Mouse (Mus musculus) ES-Bruce4 (cell line): Measurements from ENCODE around the gene Ank2.

ENCODE experiments used
- CTCF ChIP-seq: IDR thresholded peaks from one replicate; pipeline ENCODE4 v1.8.1; 2011; ENCODE audit warnings: low read depth, low read length
- EP300 ChIP-seq: IDR thresholded peaks from 2 replicates; pipeline ENCODE4 v1.6.1; 2011; ENCODE audit warnings: low read depth, low read length; ENCODE audit not compliant: insufficient read depth
- POLR2A ChIP-seq: IDR thresholded peaks from one replicate; pipeline ENCODE4 v1.8.1; 2011; ENCODE audit warnings: low read length; ENCODE audit not compliant: insufficient read depth

DNA sequence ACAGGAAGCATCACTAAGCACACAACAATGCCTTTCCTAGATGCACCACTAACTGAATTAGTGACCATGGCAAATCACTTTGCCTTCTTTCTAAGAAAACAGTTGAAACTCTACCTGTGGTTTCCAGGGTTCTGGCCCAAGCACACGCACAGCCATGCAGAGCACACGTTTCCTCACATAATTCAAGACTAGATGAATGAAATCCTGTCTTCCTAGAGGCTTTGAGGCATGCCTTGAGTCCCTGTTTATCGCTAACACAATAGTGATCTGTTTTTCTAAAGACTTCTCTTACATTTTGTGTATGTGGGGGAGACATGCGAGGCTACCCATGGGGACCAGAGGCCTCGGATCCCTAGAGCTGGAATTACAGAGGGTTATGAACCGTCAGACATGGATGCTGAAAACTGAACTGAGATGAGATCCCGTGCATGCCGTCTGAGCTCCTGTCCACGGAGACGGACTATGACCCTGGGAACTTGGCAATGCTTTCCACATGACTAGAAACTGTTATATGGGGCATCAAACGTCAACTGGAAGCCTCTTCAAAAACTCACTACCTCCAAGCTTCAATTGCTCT lies 256.8 kb downstream of the Ank2 start:
- TF ChIP-seq POLR2A (no peak), CTCF (no peak), EP300 (no peak)
